Mouse (Mus musculus): ENCODE measurements around the gene 4930572O03Rik.
"Not testable (repeated sequence)": the region's sequence is repeated elsewhere in the genome, so short reads cannot be mapped to it uniquely, and the experiment has no call there.

Gene 4930572O03Rik

GRCm38 (mm10) chr5:15656959-15657358 is at the start of gene 4930572O03Rik:
TSS of gene 4930572O03Rik (minus strand) at chr5:15657059.
- DNase-seq (ENCODE audit: low spot score): not testable (repeated sequence)

GRCm38 (mm10) chr5:15702891-15703290 is 46.0 kb upstream of the 4930572O03Rik start:
- DNase-seq (ENCODE audit: low spot score): not testable (repeated sequence)

- DNase-seq (ENCODE audit: low spot score): not testable (repeated sequence)
These were observed 40.9 kb upstream of the 4930572O03Rik start for GRCm38 (mm10) chr5:15697719-15698118.

- DNase-seq (ENCODE audit: low spot score): not testable (repeated sequence)
These were observed 35.0 kb upstream of the 4930572O03Rik start for GRCm38 (mm10) chr5:15691849-15692248.

GRCm38 (mm10) chr5:15690822-15691221 is 34.0 kb upstream of the 4930572O03Rik start:
- not testable (repeated sequence) for DNase-seq (ENCODE audit: low spot score)

GRCm38 (mm10) chr5:15689659-15690213 is 32.9 kb upstream of the 4930572O03Rik start:
- DNase-seq (ENCODE audit: low spot score): not testable (repeated sequence)

- DNase-seq (ENCODE audit: low spot score): not testable (repeated sequence)
These were observed 32.2 kb upstream of the 4930572O03Rik start for GRCm38 (mm10) chr5:15688874-15689658.

GRCm38 (mm10) chr5:15681301-15682035 is 24.6 kb upstream of the 4930572O03Rik start:
- not testable (repeated sequence) for DNase-seq (ENCODE audit: low spot score)

- DNase-seq (ENCODE audit: low spot score): not testable (repeated sequence)
These were observed 23.4 kb upstream of the 4930572O03Rik start for GRCm38 (mm10) chr5:15679980-15680949.

- not testable (repeated sequence) for DNase-seq (ENCODE audit: low spot score)
These were observed 22.0 kb upstream of the 4930572O03Rik start for GRCm38 (mm10) chr5:15678907-15679306.

- DNase-seq (ENCODE audit: low spot score): not testable (repeated sequence)
These were observed 20.9 kb upstream of the 4930572O03Rik start for GRCm38 (mm10) chr5:15677750-15678149.

- DNase-seq (ENCODE audit: low spot score): not testable (repeated sequence)
These were observed 17.8 kb upstream of the 4930572O03Rik start for GRCm38 (mm10) chr5:15674429-15675244.

GRCm38 (mm10) chr5:15673989-15674388 is 17.1 kb upstream of the 4930572O03Rik start:
- not testable (repeated sequence) for DNase-seq (ENCODE audit: low spot score)

- not testable (repeated sequence) for DNase-seq (ENCODE audit: low spot score)
These were observed 13.9 kb upstream of the 4930572O03Rik start for GRCm38 (mm10) chr5:15670789-15671188.

- DNase-seq (ENCODE audit: low spot score): not testable (repeated sequence)
These were observed 7.0 kb upstream of the 4930572O03Rik start for GRCm38 (mm10) chr5:15663847-15664246.

GRCm38 (mm10) chr5:15652334-15652733 is 4.5 kb downstream of the 4930572O03Rik start:
- DNase-seq (ENCODE audit: low spot score): not testable (repeated sequence)

GRCm38 (mm10) chr5:15645707-15646106 is 11.2 kb downstream of the 4930572O03Rik start:
- DNase-seq (ENCODE audit: low spot score): not testable (repeated sequence)

GRCm38 (mm10) chr5:15637637-15638036 is 19.2 kb downstream of the 4930572O03Rik start:
- DNase-seq (ENCODE audit: low spot score): not testable (repeated sequence)

- DNase-seq (ENCODE audit: low spot score): not testable (repeated sequence)
These were observed 26.8 kb downstream of the 4930572O03Rik start for GRCm38 (mm10) chr5:15630068-15630467.

GRCm38 (mm10) chr5:15628136-15628535 is 28.7 kb downstream of the 4930572O03Rik start:
- DNase-seq (ENCODE audit: low spot score): not testable (repeated sequence)

All from lung, postnatal 25 days (tissue).